Mouse (Mus musculus): ENCODE data around the gene Extl1. TPM values are rescaled to one million over a fixed set of nuclear protein-coding genes. Genes with fewer than 3 reads are reported as not detected.
"Not testable (repeated sequence)": the region's sequence is repeated elsewhere in the genome, so short reads cannot be mapped to it uniquely, and the experiment has no call there.

Gene Extl1
- total RNA-seq, 2 experiments from 2014 or later, result 19.7 to 19.8 TPM

GRCm38 (mm10) chr4:134351329-134352260, 32.1 kb downstream of the Extl1 start:
- DNase-seq, result no peak

GRCm38 (mm10) chr4:134350641-134351040, 33.0 kb downstream of the Extl1 start:
- DNase-seq, result no peak

- DNase-seq, result no peak
Observed at GRCm38 (mm10) chr4:134349829-134350228, 33.8 kb downstream of the Extl1 start.

GRCm38 (mm10) chr4:134348545-134348944, 35.1 kb downstream of the Extl1 start:
- DNase-seq, result no peak

- DNase-seq, result peak; percentile 30 to 45
Observed at GRCm38 (mm10) chr4:134348078-134348477, 35.6 kb downstream of the Extl1 start.

- no peak for DNase-seq
Observed at GRCm38 (mm10) chr4:134345802-134346201, 37.8 kb downstream of the Extl1 start.

- DNase-seq, result no peak
Observed at GRCm38 (mm10) chr4:134344620-134345019, 39.0 kb downstream of the Extl1 start.

- no peak for DNase-seq
Observed at GRCm38 (mm10) chr4:134343071-134344031, 40.3 kb downstream of the Extl1 start, which contains the start of gene Slc30a2. Gene Slc30a2, plus strand, starts transcription at chr4:134343181.

- DNase-seq, result no peak
Observed at GRCm38 (mm10) chr4:134342213-134342779, 41.4 kb downstream of the Extl1 start.

- not testable (repeated sequence) for DNase-seq
Observed at GRCm38 (mm10) chr4:134341231-134341630, 42.4 kb downstream of the Extl1 start.

- DNase-seq, result no peak
Observed at GRCm38 (mm10) chr4:134330281-134330680, 53.4 kb downstream of the Extl1 start.

GRCm38 (mm10) chr4:134328832-134329231, 54.8 kb downstream of the Extl1 start:
- DNase-seq, result no peak

GRCm38 (mm10) chr4:134328151-134328550, 55.5 kb downstream of the Extl1 start:
- DNase-seq, result no peak

GRCm38 (mm10) chr4:134326859-134327530, 56.7 kb downstream of the Extl1 start:
- DNase-seq, result no peak

- peak in 1 of 2 experiments; percentile 15 for DNase-seq
Observed at GRCm38 (mm10) chr4:134324655-134325054, 59.0 kb downstream of the Extl1 start.

- no peak for DNase-seq
Observed at GRCm38 (mm10) chr4:134321524-134321923, 62.1 kb downstream of the Extl1 start.

GRCm38 (mm10) chr4:134319674-134320073, 64.0 kb downstream of the Extl1 start:
- no peak for DNase-seq

GRCm38 (mm10) chr4:134319074-134319473, 64.6 kb downstream of the Extl1 start:
- DNase-seq, result no peak

GRCm38 (mm10) chr4:134316390-134316789, 67.3 kb downstream of the Extl1 start:
- peak; percentile 51 to 56 for DNase-seq

- DNase-seq, result peak in 1 of 2 experiments; percentile 75
Observed at GRCm38 (mm10) chr4:134315470-134315869, 68.2 kb downstream of the Extl1 start.

- peak; percentile 79 to 82 for DNase-seq
Observed at GRCm38 (mm10) chr4:134314876-134315275, 68.8 kb downstream of the Extl1 start, which contains the start of gene Trim63. Gene Trim63, plus strand, starts transcription at chr4:134315120.

Measured in heart, adult 18-20 months (tissue).